Mouse (Mus musculus): ENCODE results near the gene 4833427G06Rik. TPM values are rescaled to one million over a fixed set of nuclear protein-coding genes. Genes with fewer than 3 reads are reported as not detected.

Gene 4833427G06Rik
- polyA plus RNA-seq, 2 experiments = not detected

GRCm38 (mm10) chr9:51075780-51076179, 26.1 kb downstream of the 4833427G06Rik start:
- H3K36me3 ChIP-seq (replicated peaks; ENCODE audit: control insufficient read depth, insufficient read depth, low read depth) = no peaks in the 10 kb centered on the region
- H3K9ac ChIP-seq (replicated peaks) = no peak overlapping the region
- ATAC-seq (ENCODE audit: insufficient read depth) = no peak
- peak overlapping the region; percentile 66 for H3K4me2 ChIP-seq (ENCODE audit: low read depth)
- H3K27me3 ChIP-seq (ENCODE audit: control insufficient read depth, insufficient read depth, low read length) = no peaks in the 10 kb centered on the region; the same call in 1 of the 2 replicates
- H3K27ac ChIP-seq = no peak overlapping the region
- WGBS (ENCODE audit: insufficient replicate concordance) = 20% methylated on average over 3 of the region's 3 CpGs
- no peak for DNase-seq (ENCODE audit: low read depth in 3 of 3, low spot score in 3 of 3)
- peak overlapping the region in 1 of 2 experiments; percentile 22; a peak in 1 of 4 replicates for H3K4me3 ChIP-seq (ENCODE audit: insufficient read depth in 1 of 2, low read depth in 2 of 2, low read length in 2 of 2)
- H3K4me1 ChIP-seq (replicated peaks; ENCODE audit: control insufficient read depth in 2 of 2, insufficient read depth in 2 of 2, low read length in 1 of 2) = peaks cover 0 to 6% of the 10 kb centered on the region in 2 experiments; a peak in 2 of 4 replicates
- no peaks in the 10 kb centered on the region for H3K9me3 ChIP-seq (ENCODE audit: control insufficient read depth, low read length)
- TF ChIP-seq CTCF (IDR thresholded peaks at IDR 0.05; ENCODE audit: low read depth) = no peak
- TF ChIP-seq EP300 (IDR thresholded peaks at IDR 0.05; ENCODE audit: low read depth) = no peak

- no peak overlapping the region for H3K4me3 ChIP-seq (ENCODE audit: insufficient read depth in 1 of 2, low read depth in 2 of 2, low read length in 2 of 2)
- no peaks in the 10 kb centered on the region for H3K9me3 ChIP-seq (ENCODE audit: control insufficient read depth, low read length)
- ATAC-seq (ENCODE audit: insufficient read depth) = no peak
- peaks cover 0 to 2% of the 10 kb centered on the region in 2 experiments; a peak in 2 of 4 replicates for H3K4me1 ChIP-seq (replicated peaks; ENCODE audit: control insufficient read depth in 2 of 2, insufficient read depth in 2 of 2, low read length in 1 of 2)
- DNase-seq (ENCODE audit: low read depth in 3 of 3, low spot score in 3 of 3) = no peak
- H3K36me3 ChIP-seq (replicated peaks; ENCODE audit: control insufficient read depth, insufficient read depth, low read depth) = no peaks in the 10 kb centered on the region
- no peak overlapping the region for H3K4me2 ChIP-seq (ENCODE audit: low read depth)
- WGBS (ENCODE audit: insufficient replicate concordance) = 20% methylated on average over 4 of the region's 4 CpGs
- H3K9ac ChIP-seq (replicated peaks) = no peak overlapping the region
- no peak overlapping the region for H3K27ac ChIP-seq
- no peak for TF ChIP-seq EP300 (IDR thresholded peaks at IDR 0.05; ENCODE audit: low read depth)
- H3K27me3 ChIP-seq (ENCODE audit: control insufficient read depth, insufficient read depth, low read length) = no peaks in the 10 kb centered on the region; the same call in 1 of the 2 replicates
Measured at GRCm38 (mm10) chr9:51070801-51071200, 31.1 kb downstream of the 4833427G06Rik start.

GRCm38 (mm10) chr9:51068202-51068601, 33.7 kb downstream of the 4833427G06Rik start:
- Histone ChIP-seq H3K27ac (no peak overlapping the region), H3K4me1 (replicated peaks; ENCODE audit: control insufficient read depth in 2 of 2, insufficient read depth in 2 of 2, low read length in 1 of 2) (0 out of 4 replicates have a peak, but pooled peaks cover 0 to 2% of the 10 kb centered on the region in 2 experiments), H3K36me3 (replicated peaks; ENCODE audit: control insufficient read depth, insufficient read depth, low read depth) (no peaks in the 10 kb centered on the region), H3K27me3 (ENCODE audit: control insufficient read depth, insufficient read depth, low read length) (no peaks in the 10 kb centered on the region), H3K9me3 (ENCODE audit: control insufficient read depth, low read length) (no peaks in the 10 kb centered on the region), H3K4me2 (ENCODE audit: low read depth) (no peak overlapping the region), H3K9ac (replicated peaks) (no peak overlapping the region), H3K4me3 (ENCODE audit: insufficient read depth in 1 of 2, low read depth in 2 of 2, low read length in 2 of 2) (no peak overlapping the region)
- no peak for ATAC-seq (ENCODE audit: insufficient read depth)
- WGBS (ENCODE audit: insufficient replicate concordance) = 64% methylated on average over 3 of the region's 3 CpGs
- DNase-seq (ENCODE audit: low read depth in 3 of 3, low spot score in 3 of 3) = no peak
- TF ChIP-seq CTCF (IDR thresholded peaks at IDR 0.05; ENCODE audit: low read depth) (no peak), EP300 (IDR thresholded peaks at IDR 0.05; ENCODE audit: low read depth) (no peak)

- Histone ChIP-seq H3K4me2 (ENCODE audit: low read depth) (no peak within 1 kb of the TSS), H3K27me3 (ENCODE audit: control insufficient read depth, insufficient read depth, low read length) (no peaks in the 10 kb centered on the region), H3K4me3 (ENCODE audit: insufficient read depth in 1 of 2, low read depth in 2 of 2, low read length in 2 of 2) (no peak within 1 kb of the TSS), H3K27ac (no peak within 1 kb of the TSS), H3K9ac (replicated peaks) (no peak within 1 kb of the TSS), H3K4me1 (replicated peaks; ENCODE audit: control insufficient read depth in 2 of 2, insufficient read depth in 2 of 2, low read length in 1 of 2) (0 out of 4 replicates have a peak, but pooled peaks cover 0 to 2% of the 10 kb centered on the region in 2 experiments), H3K36me3 (replicated peaks; ENCODE audit: control insufficient read depth, insufficient read depth, low read depth) (no peaks in the 10 kb centered on the region), H3K9me3 (ENCODE audit: control insufficient read depth, low read length) (no peaks in the 10 kb centered on the region)
- ATAC-seq (ENCODE audit: insufficient read depth) = no peak
- WGBS (ENCODE audit: insufficient replicate concordance) = 63% methylated on average over 2 of the region's 2 CpGs
- no peak for DNase-seq (ENCODE audit: low read depth in 3 of 3, low spot score in 3 of 3)
- TF ChIP-seq CTCF (IDR thresholded peaks at IDR 0.05; ENCODE audit: low read depth) (no peak), EP300 (IDR thresholded peaks at IDR 0.05; ENCODE audit: low read depth) (no peak)
Measured at GRCm38 (mm10) chr9:51060601-51061000, 41.3 kb downstream of the 4833427G06Rik start, which contains the start of gene Btg4. TSS of gene Btg4 (plus strand) at chr9:51060901.

- ATAC-seq (ENCODE audit: insufficient read depth) (no peak), DNase-seq (ENCODE audit: low read depth in 3 of 3, low spot score in 3 of 3) (no peak)
- 59% methylated on average over 4 of the region's 4 CpGs for WGBS (ENCODE audit: insufficient replicate concordance)
- Histone ChIP-seq H3K4me3 (ENCODE audit: insufficient read depth in 1 of 2, low read depth in 2 of 2, low read length in 2 of 2) (no peak overlapping the region), H3K36me3 (replicated peaks; ENCODE audit: control insufficient read depth, insufficient read depth, low read depth) (no peaks in the 10 kb centered on the region), H3K27ac (no peak overlapping the region), H3K9me3 (ENCODE audit: control insufficient read depth, low read length) (no peaks in the 10 kb centered on the region), H3K9ac (replicated peaks) (no peak overlapping the region), H3K27me3 (ENCODE audit: control insufficient read depth, insufficient read depth, low read length) (no peaks in the 10 kb centered on the region), H3K4me2 (ENCODE audit: low read depth) (no peak overlapping the region), H3K4me1 (replicated peaks; ENCODE audit: control insufficient read depth in 2 of 2, insufficient read depth in 2 of 2, low read length in 1 of 2) (0 out of 4 replicates have a peak, but pooled peaks cover 0 to 2% of the 10 kb centered on the region in 2 experiments)
- TF ChIP-seq CTCF (IDR thresholded peaks at IDR 0.05; ENCODE audit: low read depth) (no peak), EP300 (IDR thresholded peaks at IDR 0.05; ENCODE audit: low read depth) (no peak)
Measured at GRCm38 (mm10) chr9:51058951-51059521, 42.8 kb downstream of the 4833427G06Rik start.

All from liver, embryonic 14.5 days (tissue).